Mouse (Mus musculus): ENCODE data around the gene Rbm44. TPM values are rescaled to one million over a fixed set of nuclear protein-coding genes. Genes with fewer than 3 reads are reported as not detected.

Rbm44 gene
- polyA plus RNA-seq, 1 experiment from 2014 or later: 0.14 TPM

DNA sequence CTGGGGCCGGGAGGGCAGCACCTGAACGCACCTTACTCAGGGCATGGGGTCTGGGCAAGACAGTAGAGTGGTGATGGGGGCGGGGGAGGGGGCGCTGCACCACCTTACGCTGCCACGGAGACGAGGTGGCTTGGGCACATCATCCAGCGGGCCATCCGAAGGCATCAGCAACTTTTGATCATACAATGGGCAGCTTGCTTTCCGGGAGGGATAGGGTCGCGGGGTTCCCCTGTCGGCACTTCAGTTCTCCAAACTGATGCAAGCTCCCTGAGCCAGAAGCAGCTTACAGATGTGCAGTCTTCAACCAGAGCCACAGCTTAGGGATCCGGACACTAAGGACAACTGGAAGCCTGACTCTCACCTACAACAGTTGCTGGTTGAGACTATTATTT lies 35.3 kb downstream of the Rbm44 start:
- 7% methylated on average over 14 of the region's 14 CpGs for WGBS
- peaks cover 21% of the 10 kb centered on the region for H3K27me3 ChIP-seq
- ATAC-seq (replicated peaks): no peak

DNA sequence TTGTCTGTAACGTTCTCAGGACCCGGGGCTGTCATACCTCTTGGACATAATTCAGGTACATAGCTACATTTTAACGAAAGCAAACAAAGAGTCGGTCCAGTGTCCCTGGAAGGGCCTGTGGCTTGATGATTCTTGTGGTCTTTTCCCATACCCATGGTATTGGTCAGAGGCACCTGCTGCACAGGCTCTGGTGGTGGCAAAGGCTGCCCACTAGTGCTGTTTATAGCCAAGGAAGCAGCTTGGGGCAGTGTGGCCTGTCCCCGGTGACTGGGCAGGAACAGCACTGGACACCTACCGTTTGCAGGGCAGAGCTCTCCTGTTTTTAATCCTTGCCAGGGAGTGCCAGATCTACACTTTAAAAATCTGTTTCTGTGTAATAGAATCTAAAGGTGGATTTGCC lies 35.8 kb downstream of the Rbm44 start:
- Histone ChIP-seq H3K27ac (replicated peaks) (no peak overlapping the region), H3K4me1 (peaks cover 10% of the 10 kb centered on the region), H3K4me3 (no peak overlapping the region), H3K9ac (replicated peaks) (no peak overlapping the region), H3K4me2 (replicated peaks) (no peak overlapping the region), H3K36me3 (no peaks in the 10 kb centered on the region), H3K27me3 (peaks cover 21% of the 10 kb centered on the region), H3K9me3 (no peaks in the 10 kb centered on the region)
- ATAC-seq (replicated peaks): no peak
- 72% methylated on average over 6 of the region's 6 CpGs for WGBS

More for the DNA sequence above, 35.3 kb downstream of the Rbm44 start:
- Histone ChIP-seq H3K9ac (replicated peaks) (peak overlapping the region; percentile 51), H3K36me3 (no peaks in the 10 kb centered on the region), H3K27ac (replicated peaks) (no peak overlapping the region), H3K4me2 (replicated peaks) (peak overlapping the region; percentile 73), H3K4me3 (peak overlapping the region; percentile 39), H3K4me1 (peaks cover 10% of the 10 kb centered on the region), H3K9me3 (no peaks in the 10 kb centered on the region)

DNA sequence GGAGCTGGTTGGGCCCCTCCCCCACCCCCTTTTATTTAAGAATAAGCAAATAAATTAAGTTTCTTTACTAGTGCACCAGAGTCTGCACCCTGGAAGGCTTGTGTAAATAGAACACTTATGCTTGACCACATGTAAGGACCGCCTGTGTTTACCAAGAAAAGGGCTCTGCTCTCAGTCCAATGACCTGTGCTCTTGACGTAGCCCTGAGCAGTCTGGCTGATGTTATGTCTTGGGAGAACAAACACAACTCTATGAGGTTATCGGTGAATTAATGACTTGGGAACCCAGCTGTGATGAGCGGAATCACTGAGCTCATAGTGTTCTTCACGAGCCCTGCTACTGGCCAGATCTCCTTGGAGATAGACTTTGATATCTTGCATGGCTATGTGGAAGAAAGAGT lies 36.4 kb downstream of the Rbm44 start:
- Histone ChIP-seq H3K4me3 (no peak overlapping the region), H3K9ac (replicated peaks) (no peak overlapping the region), H3K4me2 (replicated peaks) (no peak overlapping the region), H3K9me3 (no peaks in the 10 kb centered on the region), H3K4me1 (peaks cover 10% of the 10 kb centered on the region), H3K27ac (replicated peaks) (no peak overlapping the region), H3K27me3 (peaks cover 21% of the 10 kb centered on the region), H3K36me3 (no peaks in the 10 kb centered on the region)
- WGBS: 62% methylated on average over 5 of the region's 5 CpGs
- ATAC-seq (replicated peaks): no peak

DNA sequence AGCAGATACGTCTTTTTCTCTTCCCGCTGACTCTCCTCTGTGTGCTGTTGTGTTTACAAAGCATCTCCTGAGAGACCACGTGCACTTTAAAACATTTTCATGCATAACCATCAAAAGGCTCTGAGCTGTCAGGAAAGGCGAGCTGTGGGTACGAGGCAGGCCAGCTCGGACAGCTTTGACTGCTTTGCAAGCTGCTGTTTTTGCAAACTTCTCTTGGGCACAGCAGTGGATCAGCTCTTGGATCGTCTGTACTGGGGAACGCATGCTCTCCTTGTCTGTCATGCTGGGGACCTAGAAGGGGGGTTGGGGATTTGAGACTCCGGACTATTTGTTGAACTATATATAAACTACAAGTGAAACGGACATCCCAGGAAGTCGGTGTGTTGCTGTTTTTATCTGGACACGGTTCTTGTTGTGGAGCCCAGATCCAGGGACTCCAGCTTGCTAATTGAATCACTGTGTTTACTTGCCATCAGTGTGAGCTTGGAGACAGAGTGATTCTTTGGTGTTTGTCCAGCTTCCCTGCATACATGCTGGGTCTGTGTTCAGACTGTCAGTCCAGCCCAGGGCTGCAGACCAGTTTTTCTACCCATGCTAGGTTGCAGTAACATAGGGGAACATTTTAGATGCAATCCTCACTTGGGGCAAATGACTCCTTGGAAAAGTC lies 37.0 kb downstream of the Rbm44 start:
- Histone ChIP-seq H3K9me3 (no peaks in the 10 kb centered on the region), H3K27ac (replicated peaks) (no peak overlapping the region), H3K4me3 (no peak overlapping the region), H3K27me3 (peaks cover 21% of the 10 kb centered on the region), H3K4me2 (replicated peaks) (no peak overlapping the region), H3K9ac (replicated peaks) (no peak overlapping the region), H3K36me3 (no peaks in the 10 kb centered on the region), H3K4me1 (peaks cover 10% of the 10 kb centered on the region)
- no peak for ATAC-seq (replicated peaks)
- 60% methylated on average over 12 of the region's 12 CpGs for WGBS

DNA sequence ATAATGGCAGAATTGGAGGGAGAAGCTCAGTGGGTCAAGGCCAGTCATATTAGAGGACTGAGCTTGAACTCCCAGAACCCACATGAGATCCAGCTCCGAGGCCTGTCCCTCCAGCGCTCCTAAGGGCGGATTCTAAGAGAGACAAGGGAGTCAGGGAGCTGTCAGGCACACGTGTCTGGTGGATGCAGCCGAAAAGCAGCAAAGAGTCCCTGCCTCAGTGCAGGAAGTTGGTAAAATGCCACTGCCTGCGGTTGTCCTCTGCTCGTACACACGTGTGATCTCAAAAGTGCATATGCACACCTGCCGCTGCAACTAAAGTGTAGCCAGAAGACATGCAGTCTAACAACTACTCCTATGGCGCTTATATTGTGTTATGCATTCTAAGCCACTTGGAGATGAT lies 38.4 kb downstream of the Rbm44 start:
- Histone ChIP-seq H3K4me3 (no peak overlapping the region), H3K36me3 (no peaks in the 10 kb centered on the region), H3K9me3 (no peaks in the 10 kb centered on the region), H3K9ac (replicated peaks) (no peak overlapping the region), H3K27me3 (peaks cover 21% of the 10 kb centered on the region), H3K4me2 (replicated peaks) (no peak overlapping the region), H3K4me1 (peaks cover 10% of the 10 kb centered on the region), H3K27ac (replicated peaks) (no peak overlapping the region)
- 84% methylated on average over 10 of the region's 10 CpGs for WGBS
- ATAC-seq (replicated peaks): no peak

DNA sequence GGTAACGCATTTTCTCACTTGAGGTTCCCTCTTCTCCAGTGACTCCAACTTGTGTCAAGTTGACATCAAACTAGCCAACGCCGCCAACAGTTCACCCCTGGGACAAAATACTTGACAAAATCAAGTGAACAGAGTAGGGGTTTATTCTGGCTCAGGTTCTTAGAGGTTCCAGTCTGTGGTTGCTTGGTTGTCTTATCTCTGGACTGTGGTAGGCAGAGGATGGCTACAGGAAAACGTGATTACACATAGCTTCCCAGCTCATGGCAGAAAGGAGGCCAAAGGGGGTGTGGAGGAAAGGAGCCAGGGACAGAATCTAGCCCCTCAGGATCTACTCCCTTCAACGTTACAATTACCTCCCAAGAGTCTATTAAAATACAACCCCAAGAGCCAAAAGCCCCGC lies 41.8 kb downstream of the Rbm44 start:
- WGBS: 90% methylated on average over 6 of the region's 6 CpGs
- Histone ChIP-seq H3K9me3 (no peaks in the 10 kb centered on the region), H3K36me3 (no peaks in the 10 kb centered on the region), H3K4me2 (replicated peaks) (no peak overlapping the region), H3K9ac (replicated peaks) (no peak overlapping the region), H3K27ac (replicated peaks) (no peak overlapping the region), H3K27me3 (no peaks in the 10 kb centered on the region), H3K4me3 (no peak overlapping the region), H3K4me1 (no peaks in the 10 kb centered on the region)
- ATAC-seq (replicated peaks): no peak

DNA sequence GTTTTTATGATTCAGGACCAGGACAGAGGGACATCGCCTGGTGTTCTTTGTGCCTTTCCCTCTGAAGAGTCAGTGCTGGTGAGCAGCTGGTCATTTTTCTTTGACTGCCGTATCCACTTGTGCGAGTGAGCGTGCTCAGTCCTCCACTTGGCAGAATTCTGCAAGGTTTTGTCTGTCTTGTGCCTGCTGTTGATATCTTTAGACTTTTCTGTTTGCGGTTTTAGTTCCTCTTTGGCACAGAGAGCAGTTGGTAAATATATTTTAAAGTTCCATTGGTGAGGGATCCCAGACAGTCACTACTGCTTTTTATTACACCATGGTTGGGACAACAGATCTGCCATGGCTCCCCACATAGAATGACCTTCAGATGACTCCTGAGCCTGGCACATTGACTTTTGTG lies 42.4 kb downstream of the Rbm44 start:
- no peak for ATAC-seq (replicated peaks)
- H3K27ac ChIP-seq (replicated peaks): no peak overlapping the region
- no peaks in the 10 kb centered on the region for H3K27me3 ChIP-seq
- no peaks in the 10 kb centered on the region for H3K9me3 ChIP-seq
- no peak overlapping the region for H3K9ac ChIP-seq (replicated peaks)
- no peaks in the 10 kb centered on the region for H3K4me1 ChIP-seq
- 92% methylated on average over 5 of the region's 5 CpGs for WGBS
- H3K36me3 ChIP-seq: no peaks in the 10 kb centered on the region
- no peak overlapping the region for H3K4me3 ChIP-seq
- H3K4me2 ChIP-seq (replicated peaks): no peak overlapping the region

DNA sequence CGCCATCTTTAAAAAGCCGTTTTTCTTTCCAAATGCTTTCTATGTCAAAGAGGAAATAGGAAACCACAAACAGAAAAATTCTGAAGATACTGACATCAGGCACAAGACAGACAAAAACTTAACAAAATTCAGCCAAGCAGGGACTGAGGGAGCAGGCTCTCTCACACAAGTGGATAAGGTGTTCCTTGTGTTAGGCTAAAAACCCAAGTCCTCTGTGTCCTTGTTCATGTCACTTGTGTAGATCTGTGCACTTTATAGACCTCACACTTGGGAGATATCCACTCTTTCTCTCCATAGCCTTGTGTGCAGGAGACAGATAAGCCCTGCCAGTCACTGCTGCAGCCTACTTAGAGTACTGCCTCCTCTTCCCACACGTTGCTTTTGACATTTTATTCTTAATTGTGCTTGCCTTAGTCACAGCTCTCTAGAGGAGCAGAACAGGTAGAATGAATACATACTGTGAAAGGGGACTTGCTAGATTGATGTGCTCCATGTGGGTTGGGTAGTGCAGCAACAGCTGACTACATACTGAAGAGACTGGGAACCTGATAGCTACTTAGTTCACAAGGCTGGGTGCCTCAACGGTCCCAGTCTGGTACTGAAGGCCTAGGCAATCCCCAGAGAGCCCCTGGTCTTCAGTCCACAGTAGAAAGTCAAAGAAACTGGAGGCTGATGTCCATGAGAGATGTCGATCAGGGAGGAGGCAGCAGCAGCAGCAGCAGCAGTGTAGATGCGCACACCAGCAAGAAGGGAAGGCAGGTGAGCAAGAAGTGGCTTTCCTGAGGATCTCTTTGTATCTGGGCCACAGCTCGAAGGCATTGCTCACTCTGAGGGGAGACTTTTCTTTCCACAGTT lies 43.1 kb downstream of the Rbm44 start:
- H3K36me3 ChIP-seq: no peaks in the 10 kb centered on the region
- H3K4me1 ChIP-seq: no peaks in the 10 kb centered on the region
- no peak overlapping the region for H3K9ac ChIP-seq (replicated peaks)
- 84% methylated on average over 7 of the region's 7 CpGs for WGBS
- H3K4me3 ChIP-seq: no peak overlapping the region
- H3K4me2 ChIP-seq (replicated peaks): no peak overlapping the region
- H3K9me3 ChIP-seq: no peaks in the 10 kb centered on the region
- H3K27ac ChIP-seq (replicated peaks): no peak overlapping the region
- ATAC-seq (replicated peaks): no peak
- H3K27me3 ChIP-seq: no peaks in the 10 kb centered on the region

DNA sequence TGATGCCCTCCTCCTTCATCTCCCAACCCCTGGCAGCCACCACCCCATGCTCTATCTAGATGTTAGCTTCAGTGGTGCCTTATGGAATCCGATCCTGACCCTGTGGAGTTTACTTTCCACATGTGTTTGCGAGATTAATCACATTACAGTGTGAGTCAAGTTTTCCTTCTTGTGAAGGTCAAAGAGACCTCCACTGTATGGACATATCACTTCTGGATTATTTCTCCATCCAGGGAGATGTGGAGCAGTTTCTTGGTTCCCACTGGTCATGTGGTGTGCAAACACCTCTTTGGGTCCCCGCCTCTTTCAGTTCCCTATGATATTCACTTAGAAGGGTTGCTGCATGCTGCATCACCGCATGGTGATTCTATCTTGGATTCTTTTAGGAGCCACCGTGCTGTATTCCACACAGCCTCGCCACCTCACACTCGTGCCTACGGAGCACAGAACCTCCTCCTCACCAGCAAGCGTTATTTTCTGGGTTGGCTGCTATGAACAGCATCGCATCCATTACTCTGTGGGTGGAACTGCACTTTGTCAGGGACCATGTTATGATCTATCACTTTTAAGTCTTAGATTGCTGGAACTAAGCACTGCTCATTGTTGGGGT lies 44.1 kb downstream of the Rbm44 start:
- H3K4me2 ChIP-seq (replicated peaks): no peak overlapping the region
- 94% methylated on average over 10 of the region's 10 CpGs for WGBS
- no peaks in the 10 kb centered on the region for H3K36me3 ChIP-seq
- H3K9me3 ChIP-seq: no peaks in the 10 kb centered on the region
- H3K4me3 ChIP-seq: no peak overlapping the region
- no peak for ATAC-seq (replicated peaks)
- no peaks in the 10 kb centered on the region for H3K4me1 ChIP-seq
- no peak overlapping the region for H3K27ac ChIP-seq (replicated peaks)
- no peaks in the 10 kb centered on the region for H3K27me3 ChIP-seq
- H3K9ac ChIP-seq (replicated peaks): no peak overlapping the region

DNA sequence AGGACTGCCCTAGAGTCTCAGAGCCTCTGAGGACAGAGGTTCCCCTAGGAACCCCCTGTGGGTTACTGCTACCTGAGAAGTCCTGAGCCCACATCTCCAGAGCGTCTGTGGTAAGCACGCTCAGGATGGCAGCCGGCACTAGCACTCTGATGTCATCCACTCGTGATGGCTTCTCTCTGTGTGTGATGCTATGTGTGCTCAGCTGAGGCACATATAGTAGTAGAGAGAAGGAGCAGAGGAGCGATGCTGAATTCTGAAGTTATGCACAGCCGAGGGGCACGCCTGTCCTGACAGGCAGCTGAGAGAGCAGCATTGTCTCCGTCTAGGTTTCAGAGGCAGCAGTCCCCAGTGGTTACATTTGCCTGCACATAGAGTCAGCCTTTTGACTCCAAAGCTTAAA lies 47.3 kb downstream of the Rbm44 start:
- Histone ChIP-seq H3K27me3 (no peaks in the 10 kb centered on the region), H3K27ac (replicated peaks) (no peak overlapping the region), H3K4me2 (replicated peaks) (no peak overlapping the region), H3K4me1 (no peaks in the 10 kb centered on the region), H3K9ac (replicated peaks) (no peak overlapping the region), H3K4me3 (no peak overlapping the region), H3K36me3 (no peaks in the 10 kb centered on the region), H3K9me3 (no peaks in the 10 kb centered on the region)
- ATAC-seq (replicated peaks): no peak
- 76% methylated on average over 8 of the region's 8 CpGs for WGBS

DNA sequence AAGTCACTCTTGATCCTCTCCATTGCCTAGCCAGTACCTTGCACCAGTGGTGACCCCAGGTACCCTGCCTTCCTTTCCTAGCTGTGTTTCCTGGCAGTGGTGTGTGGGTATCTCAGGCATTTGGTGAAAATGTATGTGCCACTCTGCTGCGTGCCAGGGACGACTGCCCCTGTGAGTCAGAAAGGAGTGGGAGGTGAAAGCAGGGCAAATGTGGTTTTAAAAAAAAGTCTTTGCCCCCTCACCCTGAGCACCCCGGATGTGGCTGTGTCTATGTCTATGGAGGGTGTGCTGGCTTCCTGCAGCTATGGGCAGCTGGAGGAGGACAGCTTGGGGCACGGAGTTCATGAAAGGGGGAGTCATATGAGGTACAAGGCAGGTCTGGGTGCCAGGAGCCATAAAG lies 48.4 kb downstream of the Rbm44 start:
- Histone ChIP-seq H3K4me3 (no peak overlapping the region), H3K9me3 (no peaks in the 10 kb centered on the region), H3K27ac (replicated peaks) (no peak overlapping the region), H3K27me3 (no peaks in the 10 kb centered on the region), H3K4me1 (no peaks in the 10 kb centered on the region), H3K4me2 (replicated peaks) (no peak overlapping the region), H3K9ac (replicated peaks) (no peak overlapping the region), H3K36me3 (no peaks in the 10 kb centered on the region)
- no peak for ATAC-seq (replicated peaks)
- WGBS: 80% methylated on average over 4 of the region's 4 CpGs

DNA sequence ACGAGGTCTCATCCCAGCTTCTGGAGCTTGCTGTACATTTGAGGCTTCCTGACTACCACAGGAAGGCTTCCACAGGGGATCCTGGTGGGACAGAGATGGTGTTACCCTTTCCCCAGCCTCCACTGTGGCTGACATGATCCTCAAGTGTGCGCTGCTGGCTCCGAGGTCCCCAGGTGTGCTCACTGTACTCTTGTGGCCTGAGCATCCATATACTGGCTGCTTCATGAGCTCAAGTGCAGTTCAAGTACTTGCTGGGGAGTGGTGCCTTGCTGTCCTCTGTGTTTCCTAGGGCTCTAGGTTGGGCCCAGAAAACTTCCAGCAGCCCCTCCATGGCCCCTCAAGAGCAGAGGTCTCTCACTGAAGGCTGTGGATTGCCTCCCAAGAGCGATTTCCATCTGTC lies 48.8 kb downstream of the Rbm44 start:
- Histone ChIP-seq H3K9me3 (no peaks in the 10 kb centered on the region), H3K4me1 (no peaks in the 10 kb centered on the region), H3K27ac (replicated peaks) (no peak overlapping the region), H3K9ac (replicated peaks) (no peak overlapping the region), H3K27me3 (no peaks in the 10 kb centered on the region), H3K4me2 (replicated peaks) (no peak overlapping the region), H3K36me3 (no peaks in the 10 kb centered on the region), H3K4me3 (no peak overlapping the region)
- WGBS: 89% methylated on average over 4 of the region's 4 CpGs
- ATAC-seq (replicated peaks): no peak

Data from forebrain, embryonic 15.5 days (tissue).